Mouse (Mus musculus) heart, embryonic 12.5 days (tissue): ENCODE measurements around the gene 3425401B19Rik. TPM values are rescaled to one million over a fixed set of nuclear protein-coding genes. Genes with fewer than 3 reads are reported as not detected.

Experiments used
- polyA plus RNA-seq: library from polyadenylated mRNA; unstranded; fragments of >200 nt; fragmentation: Nextera tagmentation; extraction: Ambion mirVana; gene quantifications from 2 replicates; pipeline ENCODE4 v1.2.1, GENCODE M21; 2016

Gene 3425401B19Rik
- polyA plus RNA-seq, 1 experiment from 2014 or later: 15.9 TPM

Other genes starting within 250 kb of the 3425401B19Rik start
- gene Slc18a3, start 220.4 kb downstream of the 3425401B19Rik start, polyA plus RNA-seq: 0.15 TPM in 2 replicates
- gene Chat, start 219.3 kb downstream of the 3425401B19Rik start, polyA plus RNA-seq: not detected in 2 replicates
- gene Ercc6, start 171.8 kb downstream of the 3425401B19Rik start, polyA plus RNA-seq: 15.1 and 19.6 TPM in 2 replicates
- 0.14 TPM in 1 of 2 replicates, not detected in the other for gene Prrxl1, start 85.9 kb downstream of the 3425401B19Rik start, polyA plus RNA-seq
- gene Tmem273, start 100.7 kb upstream of the 3425401B19Rik start, polyA plus RNA-seq: 0.21 and 0.92 TPM in 2 replicates
- gene Fam170b, start 148.7 kb upstream of the 3425401B19Rik start, polyA plus RNA-seq: 0.09 and 0.17 TPM in 2 replicates
- gene Vstm4, start 171.5 kb upstream of the 3425401B19Rik start, polyA plus RNA-seq: 14.7 and 15.1 TPM in 2 replicates